Mouse (Mus musculus) c-Kit-positive CD71-negative TER-119-negative erythroid progenitor cells, embryonic 14.5 days (primary cell): ENCODE data around the gene Atg9a.

ENCODE experiments used
- DNase-seq: peaks from one replicate; pipeline ENCODE4 v3.0.0-alpha.2; 2013; ENCODE audit warnings: low read depth

Atg9a gene

GRCm38 (mm10) chr1:75215785-75216184 is 23.8 kb upstream of the Atg9a start:
- DNase-seq = no peak

GRCm38 (mm10) chr1:75214886-75215285 is 22.9 kb upstream of the Atg9a start:
- no peak for DNase-seq

GRCm38 (mm10) chr1:75214442-75214841 is 22.4 kb upstream of the Atg9a start:
- DNase-seq = no peak

GRCm38 (mm10) chr1:75213096-75213495 is 21.1 kb upstream of the Atg9a start:
- no peak for DNase-seq

- DNase-seq = no peak
Observed at GRCm38 (mm10) chr1:75212542-75212941, 20.5 kb upstream of the Atg9a start.

- no peak for DNase-seq
Observed at GRCm38 (mm10) chr1:75211141-75211708, 19.2 kb upstream of the Atg9a start.

- peak; percentile 95 for DNase-seq
Observed at GRCm38 (mm10) chr1:75210136-75211087, 18.4 kb upstream of the Atg9a start, which contains the start of the genes Glb1l and Stk16. Gene Glb1l, minus strand, starts transcription at chr1:75210813. Gene Stk16, plus strand, starts transcription at chr1:75210838.

- no peak for DNase-seq
Observed at GRCm38 (mm10) chr1:75208967-75209678, 17.1 kb upstream of the Atg9a start.

- DNase-seq = no peak
Observed at GRCm38 (mm10) chr1:75201236-75201635, 9.2 kb upstream of the Atg9a start.

- no peak for DNase-seq
Observed at GRCm38 (mm10) chr1:75192452-75192851, 456 bp upstream of the Atg9a start.

GRCm38 (mm10) chr1:75191258-75191621 is 756 bp downstream of the Atg9a start:
- DNase-seq = no peak

GRCm38 (mm10) chr1:75190577-75190976 is 1.4 kb downstream of the Atg9a start:
- no peak for DNase-seq

GRCm38 (mm10) chr1:75187914-75188483 is 4.0 kb downstream of the Atg9a start:
- peak; percentile 70 for DNase-seq

- no peak for DNase-seq
Observed at GRCm38 (mm10) chr1:75187126-75187525, 4.9 kb downstream of the Atg9a start.

- DNase-seq = no peak
Observed at GRCm38 (mm10) chr1:75185495-75185894, 6.5 kb downstream of the Atg9a start.

- no peak for DNase-seq
Observed at GRCm38 (mm10) chr1:75182160-75182559, 9.8 kb downstream of the Atg9a start.

GRCm38 (mm10) chr1:75181377-75181870 is 10.6 kb downstream of the Atg9a start:
- DNase-seq = no peak

- no peak for DNase-seq
Observed at GRCm38 (mm10) chr1:75180741-75181140, 11.3 kb downstream of the Atg9a start.

- peak; percentile 85 for DNase-seq
Observed at GRCm38 (mm10) chr1:75180105-75180590, 11.8 kb downstream of the Atg9a start, which contains the start of gene Abcb6. Gene Abcb6, minus strand, starts transcription at chr1:75180392.

- DNase-seq = no peak
Observed at GRCm38 (mm10) chr1:75179334-75180104, 12.5 kb downstream of the Atg9a start.
